Mouse (Mus musculus): ENCODE data around the gene Gm44973. TPM values are rescaled to one million over a fixed set of nuclear protein-coding genes. Genes with fewer than 3 reads are reported as not detected.
"Not testable (repeated sequence)": the region's sequence is repeated elsewhere in the genome, so short reads cannot be mapped to it uniquely, and the experiment has no call there.

Gene Gm44973
- total RNA-seq, 1 experiment from 2014 or later = not detected

- DNase-seq = no peak
Measured at GRCm38 (mm10) chr7:5016920-5017319, 1.6 kb downstream of the Gm44973 start.

GRCm38 (mm10) chr7:5017352-5017751, 2.1 kb downstream of the Gm44973 start:
- peak; percentile 27 for DNase-seq

- no peak for DNase-seq
Measured at GRCm38 (mm10) chr7:5017931-5018330, 2.6 kb downstream of the Gm44973 start.

- DNase-seq = not testable (repeated sequence)
Measured at GRCm38 (mm10) chr7:5019576-5019975, 4.3 kb downstream of the Gm44973 start.

- DNase-seq = peak; percentile 100
Measured at GRCm38 (mm10) chr7:5020000-5020681, 4.8 kb downstream of the Gm44973 start, which contains the start of the genes Zfp865 and Ccdc106. Gene Zfp865 (plus strand): TSS chr7:5020376. Gene Ccdc106 (plus strand): TSS chr7:5020553.

GRCm38 (mm10) chr7:5020685-5021084, 5.4 kb downstream of the Gm44973 start:
- DNase-seq = no peak

GRCm38 (mm10) chr7:5021197-5021596, 5.9 kb downstream of the Gm44973 start:
- DNase-seq = no peak

- no peak for DNase-seq
Measured at GRCm38 (mm10) chr7:5029543-5029942, 14.2 kb downstream of the Gm44973 start.

GRCm38 (mm10) chr7:5029946-5030345, 14.7 kb downstream of the Gm44973 start:
- DNase-seq = no peak

GRCm38 (mm10) chr7:5030554-5031275, 15.4 kb downstream of the Gm44973 start:
- DNase-seq = no peak

- DNase-seq = no peak
Measured at GRCm38 (mm10) chr7:5031496-5031895, 16.2 kb downstream of the Gm44973 start.

GRCm38 (mm10) chr7:5033818-5034217, 18.5 kb downstream of the Gm44973 start, which contains the start of gene 4632433K11Rik:
Gene 4632433K11Rik (plus strand): TSS chr7:5034118.
- no peak for DNase-seq

- no peak for DNase-seq
Measured at GRCm38 (mm10) chr7:5035628-5036027, 20.3 kb downstream of the Gm44973 start.

GRCm38 (mm10) chr7:5036136-5036535, 20.8 kb downstream of the Gm44973 start:
- no peak for DNase-seq

GRCm38 (mm10) chr7:5037026-5037425, 21.7 kb downstream of the Gm44973 start:
- no peak for DNase-seq

- no peak for DNase-seq
Measured at GRCm38 (mm10) chr7:5037467-5037866, 22.2 kb downstream of the Gm44973 start.

- peak; percentile 97 for DNase-seq
Measured at GRCm38 (mm10) chr7:5038109-5038732, 22.9 kb downstream of the Gm44973 start, which contains the start of gene Zfp784. Gene Zfp784 (minus strand): TSS chr7:5038446.

- DNase-seq = no peak
Measured at GRCm38 (mm10) chr7:5038940-5039339, 23.6 kb downstream of the Gm44973 start.

- no peak for DNase-seq
Measured at GRCm38 (mm10) chr7:5044981-5045380, 29.7 kb downstream of the Gm44973 start.

GRCm38 (mm10) chr7:5046112-5046511, 30.8 kb downstream of the Gm44973 start:
- DNase-seq = no peak

GRCm38 (mm10) chr7:5047313-5047712, 32.0 kb downstream of the Gm44973 start:
- DNase-seq = no peak

- DNase-seq = peak; percentile 88
Measured at GRCm38 (mm10) chr7:5051193-5052192, 36.2 kb downstream of the Gm44973 start, which contains the start of gene Zfp580. Gene Zfp580 (plus strand): TSS chr7:5051538.

Measured in adrenal gland, postnatal 14 days (tissue).